Mouse (Mus musculus) forebrain, embryonic 11.5 days (tissue): ENCODE measurements around the gene Grm7. TPM values are rescaled to one million over a fixed set of nuclear protein-coding genes. Genes with fewer than 3 reads are reported as not detected.

Source experiments
- ATAC-seq: fragments of 200-750 bp; cut with Nextera tagmentation; replicated peaks from 2 replicates; pipeline ENCODE4 v1.8.0; 2017; ENCODE audit warnings: moderate TSS enrichment; ENCODE audit not compliant: low FRiP score
- DNase-seq: peaks from one replicate; pipeline ENCODE4 v3.0.0-alpha.2; 2017; ENCODE audit warnings: low spot score
- H3K27ac ChIP-seq: fragments of 300-500 bp; sonication (generic); 2 replicates; pipeline ENCODE4 v1.5.1; 2014; ENCODE audit warnings: low read depth, low read length
- H3K27me3 ChIP-seq: fragments of 300-500 bp; sonication (generic); 2 replicates; pipeline ENCODE4 v1.6.1; 2014; ENCODE audit warnings: mild to moderate bottlenecking, low read length, mixed read lengths; ENCODE audit not compliant: control insufficient read depth, insufficient read depth
- H3K36me3 ChIP-seq: fragments of 300-500 bp; sonication (generic); 2 replicates; pipeline ENCODE4 v1.6.1; 2014; ENCODE audit warnings: mild to moderate bottlenecking, low read length, moderate library complexity, mixed read lengths; ENCODE audit not compliant: control insufficient read depth, insufficient read depth
- H3K4me1 ChIP-seq: fragments of 300-500 bp; sonication (generic); replicated peaks from 2 replicates; pipeline ENCODE4 v1.6.1; 2014; ENCODE audit warnings: low read length, mixed read lengths; ENCODE audit not compliant: control insufficient read depth, insufficient read depth
- H3K4me2 ChIP-seq: fragments of 300-500 bp; sonication (generic); 2 replicates; pipeline ENCODE4 v1.6.1; 2014; ENCODE audit warnings: low read depth, mild to moderate bottlenecking, low read length, moderate library complexity, mixed read lengths; ENCODE audit not compliant: severe bottlenecking
- H3K4me3 ChIP-seq: fragments of 300-500 bp; sonication (generic); 2 replicates; pipeline ENCODE4 v1.5.1; 2014; ENCODE audit warnings: low read depth, low read length
- H3K9ac ChIP-seq: fragments of 300-500 bp; sonication (generic); 2 replicates; pipeline ENCODE4 v1.6.1; 2014; ENCODE audit warnings: low read length
- H3K9me3 ChIP-seq: fragments of 300-500 bp; sonication (generic); 2 replicates; pipeline ENCODE4 v1.6.1; 2016; ENCODE audit warnings: low read length, mixed read lengths; ENCODE audit not compliant: control insufficient read depth
- WGBS: fragments of 180-500 bp; shearing (Covaris S2); extraction: QIAGEN DNeasy Blood & Tissue Kit; methylation state at CpG from one replicate; pipeline ENCODE4 v1.1.7; 2014; 5-methylcytosine and 5-hydroxymethylcytosine counted together
- polyA plus RNA-seq: library from polyadenylated mRNA; unstranded; fragments of >200 nt; fragmentation: Nextera tagmentation; extraction: Ambion mirVana; gene quantifications from 2 replicates; pipeline ENCODE4 v1.2.1, GENCODE M21; 2014

Grm7 gene
- polyA plus RNA-seq, 1 experiment from 2014 or later, result 0.79 TPM

DNA sequence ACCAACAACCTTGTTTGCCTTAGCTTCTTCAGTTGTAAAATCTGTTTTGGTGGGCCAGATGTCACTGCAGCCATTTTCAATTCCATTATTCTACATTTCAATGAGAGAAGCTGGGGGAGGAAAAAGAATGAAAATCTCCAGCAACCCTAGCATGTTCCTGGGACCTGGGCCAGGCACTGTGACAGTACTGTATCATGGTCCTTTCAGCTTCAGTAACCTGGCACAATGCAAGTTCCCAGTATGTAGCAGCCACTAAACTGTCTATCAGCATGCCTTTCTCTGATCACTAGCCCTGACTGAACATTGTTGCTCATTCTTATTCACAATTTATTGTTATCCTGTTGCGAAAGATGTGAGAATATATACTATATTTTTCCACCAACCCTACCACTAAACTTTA, 779.4 kb downstream of the Grm7 start:
- ATAC-seq, result no peak
- no peak overlapping the region for H3K27ac ChIP-seq
- no peaks in the 10 kb centered on the region for H3K4me1 ChIP-seq
- no peaks in the 10 kb centered on the region for H3K36me3 ChIP-seq
- 85% methylated on average over 1 of the region's 1 CpGs for WGBS
- H3K4me2 ChIP-seq, result no peak overlapping the region
- H3K4me3 ChIP-seq, result no peak overlapping the region
- no peaks in the 10 kb centered on the region for H3K9me3 ChIP-seq
- DNase-seq, result no peak
- no peak overlapping the region for H3K9ac ChIP-seq
- no peaks in the 10 kb centered on the region for H3K27me3 ChIP-seq

DNA sequence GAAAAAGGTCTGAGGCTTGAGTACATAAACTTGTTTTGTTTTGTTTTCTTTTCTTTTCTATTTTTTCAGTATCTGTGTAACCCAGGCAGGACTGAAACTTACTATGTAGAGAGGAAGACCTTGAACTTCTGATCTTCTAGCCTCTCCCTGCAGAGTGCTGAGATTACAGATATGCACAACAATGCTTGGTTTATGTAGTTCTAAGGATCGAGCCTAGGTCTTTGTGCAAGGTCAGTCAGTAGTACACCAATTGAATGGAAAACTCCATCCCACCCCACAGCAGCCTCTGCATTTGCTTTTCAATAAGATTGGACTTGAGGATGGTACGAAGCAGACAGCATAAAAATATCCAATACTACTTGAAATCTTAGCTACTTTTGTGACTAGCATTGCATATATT, 800.8 kb downstream of the Grm7 start:
- 85% methylated on average over 2 of the region's 2 CpGs for WGBS
- H3K9me3 ChIP-seq, result no peaks in the 10 kb centered on the region

GRCm38 (mm10) chr6:111447851-111448250, 802.5 kb downstream of the Grm7 start:
- H3K27me3 ChIP-seq, result no peaks in the 10 kb centered on the region
- H3K4me3 ChIP-seq, result no peak overlapping the region
- no peak overlapping the region for H3K4me2 ChIP-seq
- no peaks in the 10 kb centered on the region for H3K4me1 ChIP-seq
- no peaks in the 10 kb centered on the region for H3K36me3 ChIP-seq
- DNase-seq, result no peak
- no peak overlapping the region for H3K27ac ChIP-seq
- no peak for ATAC-seq
- H3K9me3 ChIP-seq, result no peaks in the 10 kb centered on the region
- no peak overlapping the region for H3K9ac ChIP-seq

More for the DNA sequence above, 800.8 kb downstream of the Grm7 start:
- Histone ChIP-seq H3K4me3 (no peak overlapping the region), H3K27ac (no peak overlapping the region), H3K36me3 (no peaks in the 10 kb centered on the region), H3K4me1 (no peaks in the 10 kb centered on the region), H3K9ac (no peak overlapping the region), H3K4me2 (no peak overlapping the region), H3K27me3 (no peaks in the 10 kb centered on the region)
- no peak for DNase-seq
- ATAC-seq, result no peak

DNA sequence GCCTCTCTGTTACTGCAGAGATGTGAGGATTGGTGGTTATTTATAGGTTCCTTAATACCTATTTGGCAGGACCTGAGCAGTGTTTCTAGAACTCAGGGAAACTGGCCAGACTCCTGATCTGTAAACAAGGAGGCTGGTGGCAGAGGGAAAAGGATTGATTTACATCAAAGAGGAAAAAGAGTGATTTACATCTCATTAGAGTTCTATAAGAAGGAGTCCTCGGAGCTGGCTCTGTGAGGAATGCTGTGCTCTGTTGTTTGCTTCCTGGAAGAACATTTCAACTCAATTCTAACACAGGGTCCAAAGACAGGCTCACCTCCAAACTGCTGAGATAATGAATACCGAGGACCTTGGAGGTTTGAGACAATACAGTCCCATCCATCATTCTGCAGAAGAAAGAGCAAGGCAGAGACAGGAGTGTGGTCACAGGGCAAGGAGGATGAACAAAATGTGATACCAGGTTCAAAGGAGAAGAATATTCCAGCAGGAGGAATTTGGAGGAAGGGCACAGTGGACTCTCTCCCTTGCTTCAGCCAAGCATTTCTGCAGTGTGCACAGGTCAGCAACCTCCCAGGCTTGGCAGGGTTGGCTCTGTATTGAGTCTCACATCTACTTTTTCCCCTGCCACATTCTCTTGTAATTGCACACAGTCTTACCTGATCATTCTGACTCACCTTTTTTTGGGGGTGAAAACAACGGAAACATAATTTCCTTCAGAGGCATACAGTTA, 803.8 kb downstream of the Grm7 start:
- H3K9me3 ChIP-seq, result no peaks in the 10 kb centered on the region
- no peak for DNase-seq
- no peak overlapping the region for H3K9ac ChIP-seq
- no peaks in the 10 kb centered on the region for H3K4me1 ChIP-seq
- no peak overlapping the region for H3K27ac ChIP-seq
- H3K27me3 ChIP-seq, result no peaks in the 10 kb centered on the region
- no peak overlapping the region for H3K4me2 ChIP-seq
- H3K36me3 ChIP-seq, result no peaks in the 10 kb centered on the region
- ATAC-seq, result no peak
- no peak overlapping the region for H3K4me3 ChIP-seq
- WGBS, result 38% methylated on average over 3 of the region's 3 CpGs

DNA sequence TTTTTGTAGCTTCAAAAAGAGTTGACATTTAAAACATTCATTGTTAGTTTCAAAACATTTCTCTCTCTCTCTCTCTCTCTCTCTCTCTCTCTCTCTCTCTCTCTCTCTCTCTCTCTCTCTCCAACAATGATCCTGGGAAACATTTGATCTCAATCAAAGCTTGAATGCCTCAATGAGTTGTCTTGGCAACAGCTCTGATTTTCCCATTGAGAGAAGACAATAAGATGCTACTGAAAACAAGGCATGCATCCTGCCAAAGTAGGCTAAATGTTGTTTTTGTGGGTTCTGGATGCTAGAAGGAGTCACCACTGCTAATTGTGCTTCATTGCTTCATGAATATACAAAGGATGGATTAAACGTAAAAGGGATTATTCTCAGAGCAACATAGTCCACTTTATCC, 836.5 kb downstream of the Grm7 start:
- H3K4me2 ChIP-seq, result no peak overlapping the region
- no peaks in the 10 kb centered on the region for H3K4me1 ChIP-seq
- no peak for DNase-seq
- no peak overlapping the region for H3K27ac ChIP-seq
- H3K9me3 ChIP-seq, result no peaks in the 10 kb centered on the region
- H3K9ac ChIP-seq, result no peak overlapping the region
- H3K36me3 ChIP-seq, result no peaks in the 10 kb centered on the region
- no peak overlapping the region for H3K4me3 ChIP-seq
- H3K27me3 ChIP-seq, result no peaks in the 10 kb centered on the region
- no peak for ATAC-seq
- 41% methylated on average over 1 of the region's 1 CpGs for WGBS

DNA sequence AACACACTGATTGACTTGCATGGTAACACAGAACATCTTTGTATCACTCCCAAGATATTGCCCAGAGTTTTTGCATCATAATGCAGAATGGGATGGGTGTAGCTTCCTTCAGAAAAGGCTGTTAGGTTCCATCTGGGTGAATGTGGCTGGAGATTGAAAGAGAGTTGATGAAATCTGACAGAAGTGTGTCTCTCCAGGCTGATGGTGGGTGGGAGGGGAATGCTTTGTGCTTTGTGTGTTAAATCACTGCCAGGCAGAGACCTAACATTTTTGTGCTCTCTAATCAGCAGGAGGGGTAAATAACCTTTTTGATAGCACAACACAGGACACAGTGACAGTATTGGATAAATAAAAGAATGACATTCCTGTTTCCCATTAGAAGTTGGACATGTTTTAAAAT, 840.7 kb downstream of the Grm7 start:
- ATAC-seq (no peak), DNase-seq (no peak)
- no peaks in the 10 kb centered on the region for H3K27me3 ChIP-seq
- no peaks in the 10 kb centered on the region for H3K36me3 ChIP-seq
- H3K27ac ChIP-seq, result no peak overlapping the region
- H3K4me1 ChIP-seq, result no peaks in the 10 kb centered on the region
- H3K4me2 ChIP-seq, result no peak overlapping the region
- no peak overlapping the region for H3K4me3 ChIP-seq
- H3K9me3 ChIP-seq, result no peaks in the 10 kb centered on the region
- no peak overlapping the region for H3K9ac ChIP-seq

GRCm38 (mm10) chr6:111487556-111487955, 842.2 kb downstream of the Grm7 start:
- no peak for DNase-seq
- no peak overlapping the region for H3K4me3 ChIP-seq
- ATAC-seq, result no peak
- no peak overlapping the region for H3K27ac ChIP-seq
- H3K4me2 ChIP-seq, result no peak overlapping the region
- no peaks in the 10 kb centered on the region for H3K27me3 ChIP-seq
- no peaks in the 10 kb centered on the region for H3K36me3 ChIP-seq
- no peaks in the 10 kb centered on the region for H3K4me1 ChIP-seq
- WGBS, result 85% methylated on average over 4 of the region's 4 CpGs
- no peaks in the 10 kb centered on the region for H3K9me3 ChIP-seq
- no peak overlapping the region for H3K9ac ChIP-seq

- DNase-seq (no peak), ATAC-seq (no peak)
- H3K4me1 ChIP-seq, result no peaks in the 10 kb centered on the region
- no peak overlapping the region for H3K4me3 ChIP-seq
- no peak overlapping the region for H3K4me2 ChIP-seq
- H3K27ac ChIP-seq, result no peak overlapping the region
- no peaks in the 10 kb centered on the region for H3K9me3 ChIP-seq
- H3K36me3 ChIP-seq, result no peaks in the 10 kb centered on the region
- no peak overlapping the region for H3K9ac ChIP-seq
- H3K27me3 ChIP-seq, result no peaks in the 10 kb centered on the region
Observed at GRCm38 (mm10) chr6:111492166-111492565, 846.8 kb downstream of the Grm7 start.

- no peak overlapping the region for H3K27ac ChIP-seq
- H3K9ac ChIP-seq, result no peak overlapping the region
- H3K4me2 ChIP-seq, result no peak overlapping the region
- no peaks in the 10 kb centered on the region for H3K27me3 ChIP-seq
- no peak for ATAC-seq
- no peaks in the 10 kb centered on the region for H3K9me3 ChIP-seq
- no peak for DNase-seq
- H3K4me1 ChIP-seq, result no peaks in the 10 kb centered on the region
- no peak overlapping the region for H3K4me3 ChIP-seq
- no peaks in the 10 kb centered on the region for H3K36me3 ChIP-seq
- 88% methylated on average over 5 of the region's 5 CpGs for WGBS
Observed at GRCm38 (mm10) chr6:111499542-111499941, 854.2 kb downstream of the Grm7 start.
